Mouse (Mus musculus): ENCODE results near the gene Zfp937. TPM values are rescaled to one million over a fixed set of nuclear protein-coding genes. Genes with fewer than 3 reads are reported as not detected.

Zfp937 gene
- polyA plus RNA-seq (2014; fragmentation: Illumina TruSeq; extraction: RNeasy Lipid Tissue Mini Kit (QIAGEN cat#74804); ENCODE audit: insufficient read depth, low read depth, low replicate concordance) = 1.3 TPM

DNA sequence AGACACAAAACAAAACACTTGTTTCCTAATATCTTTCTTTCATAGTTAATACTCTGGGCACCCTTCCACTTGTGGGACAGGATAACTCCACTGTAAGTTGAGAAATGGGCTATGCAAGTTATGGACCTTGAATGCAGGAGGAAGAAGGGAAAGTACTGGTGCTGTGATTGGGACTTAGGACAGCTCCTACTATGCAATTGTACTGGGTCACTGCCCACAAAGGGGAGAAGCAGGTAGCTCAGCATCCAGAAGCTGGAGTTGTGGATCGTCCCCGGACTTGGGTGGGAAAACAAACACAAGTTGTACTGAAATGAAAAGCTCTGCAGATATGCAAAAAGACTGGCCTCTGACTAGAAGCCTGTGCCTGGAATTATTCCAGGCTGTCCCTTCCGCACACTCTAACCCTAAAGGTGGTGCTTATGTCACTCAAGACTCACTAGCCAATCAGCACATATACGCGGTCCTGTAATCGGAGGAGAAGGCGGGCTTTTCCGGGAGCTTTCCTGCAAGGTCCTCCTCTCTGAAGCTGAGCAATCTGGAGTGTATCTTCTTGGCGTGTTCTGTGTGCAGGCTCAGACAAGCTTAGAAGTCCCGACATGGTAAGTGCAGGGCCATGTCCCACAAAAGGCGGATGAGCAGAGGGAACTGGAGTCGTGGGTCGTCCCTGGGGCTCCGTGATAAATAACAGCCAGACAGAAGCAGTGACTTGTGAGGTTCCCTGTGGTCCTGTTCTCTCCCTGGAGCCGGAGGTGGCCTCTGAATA is at the start of gene Zfp937:
TSS of gene Zfp937 (plus strand) at position 474 of the 763 bp plus-strand sequence.

DNA sequence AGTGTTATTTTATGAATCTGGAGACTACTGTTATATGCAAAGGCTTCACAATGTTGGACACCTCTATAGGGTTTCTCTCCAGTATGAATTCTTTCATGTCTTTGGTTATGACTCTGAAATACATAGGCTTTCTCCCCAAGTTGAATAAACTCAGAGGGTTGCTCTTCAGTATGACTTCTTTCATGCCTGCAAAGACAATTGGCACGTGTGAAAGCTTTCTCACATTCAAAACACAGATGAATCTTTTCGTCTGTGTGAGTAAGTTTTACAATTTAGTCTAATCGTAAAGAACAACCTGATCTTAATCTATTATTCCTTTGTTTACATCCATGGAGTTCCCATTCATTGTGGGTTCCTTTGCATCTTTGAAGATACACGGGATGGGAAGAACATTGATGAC is 38.3 kb upstream of the Zfp937 start, which contains the start of gene Gm10770:
TSS of gene Gm10770 (minus strand) at position 101 of the 400 bp plus-strand sequence.

DNA sequence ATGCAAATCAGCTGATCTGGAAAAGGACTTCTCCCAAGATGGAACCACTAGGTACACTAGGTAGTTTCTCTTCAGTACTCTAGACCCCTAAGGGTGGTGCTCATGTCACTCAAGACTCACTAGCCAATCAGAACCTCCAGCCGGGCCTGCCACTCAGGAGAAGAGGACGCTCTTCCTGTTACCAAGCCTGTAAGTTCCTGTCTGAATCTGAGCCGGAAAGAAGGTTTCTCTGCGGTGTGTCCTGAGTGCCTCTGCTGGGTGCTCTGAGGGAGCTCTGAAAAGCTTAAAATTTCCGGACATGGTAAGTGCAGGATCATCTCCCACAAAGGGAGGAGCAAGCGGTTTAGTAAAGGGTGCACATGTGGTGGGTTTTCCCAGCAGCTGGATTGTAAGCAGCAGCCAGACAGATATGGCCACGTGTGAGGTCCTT is 36.3 kb upstream of the Zfp937 start, which contains the start of gene Gm14139:
TSS of gene Gm14139 (plus strand) at position 186 of the 430 bp plus-strand sequence.

DNA sequence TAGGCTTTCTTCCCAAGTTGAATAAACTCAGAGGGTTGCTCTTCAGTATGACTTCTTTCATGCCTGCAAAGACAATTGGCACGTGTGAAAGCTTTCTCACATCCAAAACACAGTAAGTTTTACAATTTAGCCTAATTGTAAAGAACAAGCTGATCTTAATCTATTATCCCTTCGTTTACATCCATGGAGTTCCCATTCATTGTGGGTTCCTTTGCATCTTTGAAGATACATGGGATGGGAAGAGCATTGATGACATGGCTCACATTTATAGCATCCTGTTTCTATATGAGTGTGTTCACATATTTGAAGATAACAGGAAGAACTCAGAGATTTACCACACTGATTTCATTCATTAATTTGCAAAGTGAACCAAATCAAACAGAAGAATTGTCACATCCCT is 37.6 kb downstream of the Zfp937 start, which contains the start of gene Gm21994:
TSS of gene Gm21994 (minus strand) at position 101 of the 400 bp plus-strand sequence.

DNA sequence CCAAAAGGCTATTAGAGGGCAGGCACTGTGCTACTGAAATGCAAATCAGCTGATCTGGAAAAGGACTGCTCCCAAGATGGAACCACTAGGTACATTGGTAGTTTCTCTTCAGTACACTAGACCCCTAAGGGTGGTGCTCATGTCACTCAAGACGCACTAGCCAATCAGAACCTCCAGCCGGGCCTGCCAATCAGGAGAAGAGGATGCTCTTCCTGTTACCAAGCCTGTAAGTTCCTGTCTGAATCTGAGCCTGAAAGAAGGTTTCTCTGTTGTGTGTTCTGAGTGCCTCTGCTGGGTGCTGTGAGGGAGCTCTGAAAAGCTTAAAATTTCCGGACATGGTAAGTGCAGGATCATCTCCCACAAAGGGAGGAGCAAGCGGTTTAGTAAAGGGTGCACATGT is 39.4 kb downstream of the Zfp937 start, which contains the start of gene Gm14124:
TSS of gene Gm14124 (plus strand) at position 227 of the 400 bp plus-strand sequence.

Other genes with a start within 250 kb of the Zfp937 start
- gene Zfp120, start 81.4 kb upstream of the Zfp937 start, polyA plus RNA-seq (2014; fragmentation: Illumina TruSeq; extraction: RNeasy Lipid Tissue Mini Kit (QIAGEN cat#74804); ENCODE audit: insufficient read depth, low read depth, low replicate concordance) = 7.8 TPM
- gene Gm10770, start 38.4 kb upstream of the Zfp937 start, polyA plus RNA-seq (2014; fragmentation: Illumina TruSeq; extraction: RNeasy Lipid Tissue Mini Kit (QIAGEN cat#74804); ENCODE audit: insufficient read depth, low read depth, low replicate concordance) = not detected
- gene Gm14139, start 36.3 kb upstream of the Zfp937 start, polyA plus RNA-seq (2014; fragmentation: Illumina TruSeq; extraction: RNeasy Lipid Tissue Mini Kit (QIAGEN cat#74804); ENCODE audit: insufficient read depth, low read depth, low replicate concordance) = not detected
- 1.3 TPM for gene Gm21994, start 37.5 kb downstream of the Zfp937 start, polyA plus RNA-seq (2014; fragmentation: Illumina TruSeq; extraction: RNeasy Lipid Tissue Mini Kit (QIAGEN cat#74804); ENCODE audit: insufficient read depth, low read depth, low replicate concordance)
- not detected for gene Gm14124, start 39.4 kb downstream of the Zfp937 start, polyA plus RNA-seq (2014; fragmentation: Illumina TruSeq; extraction: RNeasy Lipid Tissue Mini Kit (QIAGEN cat#74804); ENCODE audit: insufficient read depth, low read depth, low replicate concordance)
- gene Gm10130, start 105.6 kb downstream of the Zfp937 start, polyA plus RNA-seq (2014; fragmentation: Illumina TruSeq; extraction: RNeasy Lipid Tissue Mini Kit (QIAGEN cat#74804); ENCODE audit: insufficient read depth, low read depth, low replicate concordance) = not detected
- gene 3300002I08Rik, start 144.7 kb downstream of the Zfp937 start, polyA plus RNA-seq (2014; fragmentation: Illumina TruSeq; extraction: RNeasy Lipid Tissue Mini Kit (QIAGEN cat#74804); ENCODE audit: insufficient read depth, low read depth, low replicate concordance) = 1.1 TPM
- gene Zfp442, start 233.4 kb downstream of the Zfp937 start, polyA plus RNA-seq (2014; fragmentation: Illumina TruSeq; extraction: RNeasy Lipid Tissue Mini Kit (QIAGEN cat#74804); ENCODE audit: insufficient read depth, low read depth, low replicate concordance) = 0.50 TPM